Comparison of ENCODE assay signal across 8 mouse cellular contexts in genomic region chr6:56616982-56617613, GRCm38 (mm10). TPM values are rescaled to one million over a fixed set of nuclear protein-coding genes. Genes with fewer than 3 reads are reported as not detected.
DNase-seq lines count a peak whose midpoint lies in the region; ATAC-seq and TF ChIP-seq lines count a peak whose summit lies in the region.

No protein-coding gene starts in this region.

- H3K4me2 ChIP-seq in hindbrain, embryonic 11.5 days (replicated peaks; ENCODE audit: low read depth, low read length): no peak overlapping the region
- no peak overlapping the region for H3K4me2 ChIP-seq in limb, embryonic 14.5 days (replicated peaks; ENCODE audit: low read depth, low read length, severe bottlenecking)
- H3K4me2 ChIP-seq in myocyte (ENCODE audit: low read depth): peak overlapping the region; percentile 66

- no peaks in the 10 kb centered on the region for H3K36me3 ChIP-seq in hindbrain, embryonic 11.5 days (ENCODE audit: control insufficient read depth, insufficient read depth, low read length)
- no peaks in the 10 kb centered on the region for H3K36me3 ChIP-seq in limb, embryonic 14.5 days (ENCODE audit: control insufficient read depth, insufficient read depth, low read length)
- no peaks in the 10 kb centered on the region for H3K36me3 ChIP-seq in myocyte (ENCODE audit: control insufficient read depth, insufficient read depth)

- no peak overlapping the region for H3K9ac ChIP-seq in hindbrain, embryonic 11.5 days (ENCODE audit: low read depth, low read length)
- H3K9ac ChIP-seq in limb, embryonic 14.5 days (ENCODE audit: low read depth, low read length, severe bottlenecking): no peak overlapping the region

- DNase-seq in heart, adult 18-20 months: peak; percentile 30 to 51
- no peak for DNase-seq in heart, postnatal 25 days (ENCODE audit: low spot score)
- DNase-seq in fibroblast of lung, adult 2 months (ENCODE audit: low read depth): peak; percentile 20
- peak; percentile 69 for DNase-seq in hindbrain, embryonic 11.5 days (ENCODE audit: low spot score)
- DNase-seq in limb, embryonic 14.5 days (ENCODE audit: low spot score): peak; percentile 78
- DNase-seq in T-cell, adult 2 months (ENCODE audit: low spot score): no peak
- DNase-seq in cerebellum, adult 9-10 months: no peak

- 0 out of 2 replicates have a peak overlapping the region, but pooled peaks have one; percentile 52 for H3K27ac ChIP-seq in hindbrain, embryonic 11.5 days (ENCODE audit: low read depth, low read length)
- H3K27ac ChIP-seq in limb, embryonic 14.5 days (replicated peaks; ENCODE audit: low read depth, low read length): peak overlapping the region; percentile 30; the same call in 1 of the 2 replicates

- H3K27me3 ChIP-seq in hindbrain, embryonic 11.5 days (ENCODE audit: control insufficient read depth, insufficient read depth, low read length): no peaks in the 10 kb centered on the region
- no peaks in the 10 kb centered on the region for H3K27me3 ChIP-seq in limb, embryonic 14.5 days (ENCODE audit: control insufficient read depth, insufficient read depth, low read length)
- no peaks in the 10 kb centered on the region for H3K27me3 ChIP-seq in myocyte (ENCODE audit: control insufficient read depth, insufficient read depth, insufficient read length)

- WGBS in hindbrain, embryonic 11.5 days: 17% methylated on average over 7 of the region's 7 CpGs
- WGBS in limb, embryonic 14.5 days: 24% methylated on average over 7 of the region's 7 CpGs

- intact Hi-C loops in heart, postnatal 25 days (cut with DNase I): no loop called here

- H3K9me3 ChIP-seq in hindbrain, embryonic 11.5 days (ENCODE audit: control insufficient read depth, low read length): no peaks in the 10 kb centered on the region
- no peaks in the 10 kb centered on the region for H3K9me3 ChIP-seq in limb, embryonic 14.5 days (ENCODE audit: control insufficient read depth, low read length)

- TF ChIP-seq POLR2A in limb, embryonic 14.5 days (IDR thresholded peaks at IDR 0.05; ENCODE audit: borderline replicate concordance, extremely low read depth, insufficient read depth, insufficient read length): no peak
- no peak for TF ChIP-seq POLR2A in myocyte (IDR thresholded peaks at IDR 0.05; ENCODE audit: insufficient read length, low read depth)

- 0 out of 2 replicates have a peak, but pooled peaks cover 2% of the 10 kb centered on the region for H3K4me1 ChIP-seq in hindbrain, embryonic 11.5 days (replicated peaks; ENCODE audit: control insufficient read depth, insufficient read depth, low read length)
- peaks cover 9% of the 10 kb centered on the region; the same call in 1 of the 2 replicates for H3K4me1 ChIP-seq in limb, embryonic 14.5 days (ENCODE audit: control insufficient read depth, insufficient read depth, low read length)

- no peaks in the 10 kb centered on the region for H3K79me2 ChIP-seq in myocyte (ENCODE audit: control insufficient read depth, insufficient read depth)

- no peak overlapping the region for H3ac ChIP-seq in myocyte (ENCODE audit: control insufficient read depth, insufficient read length)

- no peak overlapping the region for H3K4me3 ChIP-seq in hindbrain, embryonic 11.5 days (ENCODE audit: low read depth, low read length)
- no peak overlapping the region for H3K4me3 ChIP-seq in limb, embryonic 14.5 days (replicated peaks; ENCODE audit: low read length)
- H3K4me3 ChIP-seq in myocyte: no peak overlapping the region

- peak; percentile 86 for ATAC-seq in hindbrain, embryonic 11.5 days (ENCODE audit: low FRiP score)
- ATAC-seq in limb, embryonic 14.5 days (ENCODE audit: low FRiP score, low read depth): peak; percentile 87

TF ChIP-seq in myocyte, 11 proteins besides CTCF, POLR2A, EP300 and RAD21:
- TF ChIP-seq MAX (IDR thresholded peaks at IDR 0.05; ENCODE audit: low read depth) (no peak), MYOG (IDR thresholded peaks at IDR 0.05; ENCODE audit: control insufficient read depth in 1 of 3, insufficient read depth in 1 of 3, insufficient read length in 2 of 3, low read depth in 2 of 3) (peak; percentile 68 to 99 (median 96)), USF1 (IDR thresholded peaks at IDR 0.05; ENCODE audit: low read depth) (no peak), TCF3 (IDR thresholded peaks at IDR 0.05; ENCODE audit: insufficient read length, low read depth) (peak; percentile 95), MYOD1 (IDR thresholded peaks at IDR 0.05; ENCODE audit: control insufficient read depth in 1 of 3, insufficient read length in 2 of 3, low read depth in 2 of 3) (peak; percentile 85 to 97 (median 88)), TCF12 (IDR thresholded peaks at IDR 0.05; ENCODE audit: insufficient read depth, poor library complexity, severe bottlenecking) (peak; percentile 100)
TF ChIP-seq in myocyte: peak in this region for 4.

RNA-seq across cellular contexts. Expression of gene Pde1c, which starts 48.2 kb away (rescaled TPM):
- 10 to 100 TPM; 74.3 to 85.4 TPM for total RNA-seq in heart, adult 18-20 months (2021)
- 10 to 100 TPM; 72.2 to 92.5 TPM for total RNA-seq in heart, postnatal 25 days (2021)
- polyA plus RNA-seq in hindbrain, embryonic 11.5 days (2014; fragmentation: Nextera tagmentation; extraction: Ambion mirVana): 3.8 and 6.0 TPM in 2 replicates
- 2.4 and 2.5 TPM in 2 replicates for polyA plus RNA-seq in limb, embryonic 14.5 days (2012; rRNA removed)
- polyA plus RNA-seq in limb, embryonic 14.5 days (2014; fragmentation: Nextera tagmentation; extraction: Ambion mirVana): 2.2 and 2.9 TPM in 2 replicates
- polyA plus RNA-seq in myocyte (2012; fragmentation: generic; extraction: Trizol): 0.41 TPM

Comparison
In these comparisons a context has a peak if more than half of its experiments do, and no peak if none do; other contexts are left out.
1. DNase-seq: peak in heart, adult 18-20 months (2 of 2), fibroblast of lung, adult 2 months (single experiment), hindbrain, embryonic 11.5 days (single experiment) and limb, embryonic 14.5 days (single experiment); none in heart, postnatal 25 days (single experiment), T-cell, adult 2 months (single experiment) and cerebellum, adult 9-10 months (single experiment).